Mouse (Mus musculus) CH12.LX (cell line): ENCODE measurements at regions not wholly inside any gene's neighbourhood (a gene's known extent, or its start where the extent isn't known, plus 50 kb on each side); places are given as distances from the start of the nearest gene placed in this dataset.

ENCODE experiments used
- DNase-seq: peaks from one replicate; pipeline ENCODE4 v3.0.0-alpha.2; 2013; ENCODE audit errors: extremely low read depth
- H3K27ac ChIP-seq: 2 replicates; pipeline ENCODE4 v1.5.1; 2012; ENCODE audit warnings: low read depth, mild to moderate bottlenecking, control low read depth, moderate library complexity; ENCODE audit not compliant: insufficient read depth
- H3K27me3 ChIP-seq: replicated peaks from 2 replicates; pipeline ENCODE3; 2012; ENCODE audit warnings: inconsistent platforms
- H3K36me3 ChIP-seq, 2 experiments: replicated peaks in 1 of 2; 2 replicates each; pipeline versions ENCODE3 to v1.6.1; 2012; ENCODE audit warnings: inconsistent platforms in 1 of 2, low read length in 1 of 2, mild to moderate bottlenecking in 1 of 2, mixed read lengths in 1 of 2, moderate library complexity in 1 of 2; ENCODE audit not compliant: control insufficient read depth in 1 of 2, insufficient read depth in 1 of 2
- H3K4me1 ChIP-seq, 2 experiments: 2 replicates each; pipeline ENCODE4 v1.6.1; 2012; ENCODE audit warnings: inconsistent platforms in 1 of 2, moderate library complexity in 1 of 2; ENCODE audit not compliant: insufficient read depth in 2 of 2, control insufficient read depth in 1 of 2
- H3K4me2 ChIP-seq: 2 replicates; pipeline ENCODE4 v1.6.1; 2012; ENCODE audit warnings: low read depth, mild to moderate bottlenecking, control low read depth; ENCODE audit not compliant: poor library complexity, insufficient read depth, severe bottlenecking
- H3K4me3 ChIP-seq, 3 experiments: fragments of 150-350 bp in 1 of 3; sonication (generic) in 1 of 3; replicated peaks in 1 of 3; 2 replicates each; pipeline versions ENCODE3 to v1.5.1; 2011 to 2012; ENCODE audit warnings: low read depth in 2 of 3, low read length in 2 of 3, mild to moderate bottlenecking in 2 of 3, moderate library complexity in 2 of 3, control low read depth in 1 of 3, improper control_type of control experiment in 1 of 3, inconsistent platforms in 1 of 3, mixed read lengths in 1 of 3; ENCODE audit not compliant: poor library complexity in 1 of 3
- H3K79me2 ChIP-seq: replicated peaks from 2 replicates; pipeline ENCODE4 v1.6.1; 2012; ENCODE audit warnings: mild to moderate bottlenecking, moderate library complexity; ENCODE audit not compliant: control insufficient read depth, poor library complexity, insufficient read depth, severe bottlenecking; ENCODE audit errors: extremely low read depth
- H3K9ac ChIP-seq: 2 replicates; pipeline ENCODE4 v1.6.1; 2012; ENCODE audit warnings: low read depth, mild to moderate bottlenecking, control low read depth, moderate library complexity; ENCODE audit not compliant: insufficient read depth
- H3K9me3 ChIP-seq: replicated peaks from 2 replicates; pipeline ENCODE3; 2012; ENCODE audit warnings: low read length, inconsistent platforms, mixed read lengths
- BHLHE40 ChIP-seq: IDR thresholded peaks from 2 replicates; pipeline ENCODE4 v1.6.1; 2011; ENCODE audit warnings: mild to moderate bottlenecking, low read depth, low read length, improper control_type of control experiment
- CHD1 ChIP-seq: IDR thresholded peaks from 2 replicates; pipeline ENCODE4 v1.6.1; 2012; ENCODE audit warnings: low read depth, low read length, improper control_type of control experiment, inconsistent platforms
- CTCF ChIP-seq, 2 experiments: IDR thresholded peaks in 1 of 2; conservative IDR thresholded peaks in 1 of 2; 2 replicates each; pipeline ENCODE4 v1.5.1; 2011 to 2012; ENCODE audit warnings: low read depth in 2 of 2, low read length in 2 of 2, improper control_type of control experiment in 1 of 2, inconsistent platforms in 1 of 2, mild to moderate bottlenecking in 1 of 2, moderate library complexity in 1 of 2
- E2F4 ChIP-seq: IDR thresholded peaks from 2 replicates; pipeline ENCODE4 v1.6.1; 2011; ENCODE audit warnings: low read depth, low read length, improper control_type of control experiment; ENCODE audit not compliant: insufficient replicate concordance
- ELF1 ChIP-seq: IDR thresholded peaks from 2 replicates; pipeline ENCODE4 v1.6.1; 2014; ENCODE audit warnings: low read depth, mild to moderate bottlenecking, inconsistent platforms, low read length, improper control_type of control experiment
- EP300 ChIP-seq: IDR thresholded peaks from 2 replicates; pipeline ENCODE4 v1.6.1; 2011; ENCODE audit warnings: low read length, improper control_type of control experiment
- ETS1 ChIP-seq: conservative IDR thresholded peaks from 2 replicates; pipeline ENCODE4 v1.6.1; 2012; ENCODE audit warnings: low read depth, mild to moderate bottlenecking, inconsistent platforms, low read length, improper control_type of control experiment, moderate library complexity
- HCFC1 ChIP-seq: IDR thresholded peaks from 2 replicates; pipeline ENCODE4 v1.6.1; 2012; ENCODE audit warnings: low read depth, mild to moderate bottlenecking, inconsistent platforms, low read length, improper control_type of control experiment
- IRF4 ChIP-seq: IDR thresholded peaks from 2 replicates; pipeline ENCODE4 v1.6.1; 2014; ENCODE audit warnings: low read depth, mild to moderate bottlenecking, inconsistent platforms, low read length, improper control_type of control experiment
- MAFK ChIP-seq: IDR thresholded peaks from 2 replicates; pipeline ENCODE4 v1.6.1; 2011; ENCODE audit warnings: low read length, improper control_type of control experiment; ENCODE audit not compliant: insufficient replicate concordance
- MAX ChIP-seq: IDR thresholded peaks from 2 replicates; pipeline ENCODE4 v1.6.1; 2011; ENCODE audit warnings: low read length, improper control_type of control experiment
- MAZ ChIP-seq: IDR thresholded peaks from 2 replicates; pipeline ENCODE4 v1.6.1; 2012; ENCODE audit warnings: low read depth, mild to moderate bottlenecking, inconsistent platforms, low read length, improper control_type of control experiment, moderate library complexity
- MEF2A ChIP-seq: IDR thresholded peaks from 2 replicates; pipeline ENCODE4 v1.6.1; 2014; ENCODE audit warnings: low read depth, mild to moderate bottlenecking, inconsistent platforms, low read length, improper control_type of control experiment, borderline replicate concordance
- MXI1 ChIP-seq: IDR thresholded peaks from 2 replicates; pipeline ENCODE4 v1.6.1; 2011; ENCODE audit warnings: mild to moderate bottlenecking, low read depth, low read length, improper control_type of control experiment
- MYC ChIP-seq: IDR thresholded peaks from 2 replicates; pipeline ENCODE4 v1.6.1; 2011; ENCODE audit warnings: low read depth, mild to moderate bottlenecking, improper control_type of control experiment, low read length
- NELFE ChIP-seq: IDR thresholded peaks from 2 replicates; pipeline ENCODE4 v1.6.1; 2011; ENCODE audit warnings: low read depth, low read length, improper control_type of control experiment
- POLR2A ChIP-seq: IDR thresholded peaks from 2 replicates; pipeline ENCODE4 v1.6.1; 2011; ENCODE audit warnings: low read depth, mild to moderate bottlenecking, improper control_type of control experiment, low read length
- RAD21 ChIP-seq: IDR thresholded peaks from 2 replicates; pipeline ENCODE4 v1.6.1; 2011; ENCODE audit warnings: low read depth, mild to moderate bottlenecking, low read length, improper control_type of control experiment, moderate library complexity
- SIN3A ChIP-seq: IDR thresholded peaks from 2 replicates; pipeline ENCODE4 v1.6.1; 2012; ENCODE audit warnings: low read length, improper control_type of control experiment, inconsistent platforms
- SMC3 ChIP-seq: IDR thresholded peaks from 2 replicates; pipeline ENCODE4 v1.6.1; 2011; ENCODE audit warnings: low read depth, low read length, improper control_type of control experiment
- TBP ChIP-seq: conservative IDR thresholded peaks from 2 replicates; pipeline ENCODE4 v1.6.1; 2011; ENCODE audit warnings: low read depth, low read length, improper control_type of control experiment
- TCF12 ChIP-seq: IDR thresholded peaks from 2 replicates; pipeline ENCODE4 v1.6.1; 2014; ENCODE audit warnings: low read depth, mild to moderate bottlenecking, inconsistent platforms, low read length, improper control_type of control experiment
- UBTF ChIP-seq: IDR thresholded peaks from 2 replicates; pipeline ENCODE4 v1.6.1; 2012; ENCODE audit warnings: low read depth, mild to moderate bottlenecking, inconsistent platforms, low read length, improper control_type of control experiment, moderate library complexity
- USF1 ChIP-seq: IDR thresholded peaks from 2 replicates; pipeline ENCODE4 v1.6.1; 2014; ENCODE audit warnings: low read depth, mild to moderate bottlenecking, inconsistent platforms, low read length, improper control_type of control experiment
- USF2 ChIP-seq: conservative IDR thresholded peaks from 2 replicates; pipeline ENCODE4 v1.6.1; 2011; ENCODE audit warnings: low read depth, low read length, improper control_type of control experiment
- ZKSCAN1 ChIP-seq: IDR thresholded peaks from 2 replicates; pipeline ENCODE4 v1.6.1; 2012; ENCODE audit warnings: low read depth, inconsistent platforms, low read length, improper control_type of control experiment, borderline replicate concordance
- ZNF384 ChIP-seq: IDR thresholded peaks from 2 replicates; pipeline ENCODE4 v1.6.1; 2012; ENCODE audit warnings: low read depth, low read length, improper control_type of control experiment, inconsistent platforms
- dilution Hi-C: fragments of 300-500 bp; cut with MboI; formaldehyde crosslinking; loops from 2 replicates; pipeline ENCODE4 v1.14.3; 2020; ENCODE audit warnings: low sequenced_read_pairs; ENCODE audit not compliant: extremely low pct_unique_long_range_greater_than_20kb, extremely low pct_ligation_motif_present
- in situ Hi-C: fragments of 300-500 bp; cut with MboI; formaldehyde crosslinking; loops from 3 replicates; pipeline ENCODE4 v1.14.3; 2019; ENCODE audit warnings: low sequenced_read_pairs, low pct_ligation_motif_present, low pct_unique_long_range_greater_than_20kb, mixed read lengths

GRCm38 (mm10) chr5:119143411-119143810 is 527.1 kb upstream of the Tbx3 start:
- Histone ChIP-seq H3K4me2 (no peak overlapping the region), H3K79me2 (no peaks in the 10 kb centered on the region), H3K4me3 (no peak overlapping the region), H3K27me3 (no peaks in the 10 kb centered on the region), H3K36me3 (no peaks in the 10 kb centered on the region), H3K9me3 (peaks cover 71% of the 10 kb centered on the region), H3K9ac (no peak overlapping the region), H3K4me1 (no peaks in the 10 kb centered on the region), H3K27ac (no peak overlapping the region)
- in situ Hi-C loops: no loop called here
- TF ChIP-seq TCF12 (no peak), IRF4 (no peak), ZNF384 (no peak), ELF1 (no peak), MYC (no peak), POLR2A (no peak), USF2 (no peak), USF1 (no peak), TBP (no peak), ZKSCAN1 (no peak), SIN3A (no peak), E2F4 (no peak)
- dilution Hi-C loops: no loop called here
- no peak for DNase-seq

DNA sequence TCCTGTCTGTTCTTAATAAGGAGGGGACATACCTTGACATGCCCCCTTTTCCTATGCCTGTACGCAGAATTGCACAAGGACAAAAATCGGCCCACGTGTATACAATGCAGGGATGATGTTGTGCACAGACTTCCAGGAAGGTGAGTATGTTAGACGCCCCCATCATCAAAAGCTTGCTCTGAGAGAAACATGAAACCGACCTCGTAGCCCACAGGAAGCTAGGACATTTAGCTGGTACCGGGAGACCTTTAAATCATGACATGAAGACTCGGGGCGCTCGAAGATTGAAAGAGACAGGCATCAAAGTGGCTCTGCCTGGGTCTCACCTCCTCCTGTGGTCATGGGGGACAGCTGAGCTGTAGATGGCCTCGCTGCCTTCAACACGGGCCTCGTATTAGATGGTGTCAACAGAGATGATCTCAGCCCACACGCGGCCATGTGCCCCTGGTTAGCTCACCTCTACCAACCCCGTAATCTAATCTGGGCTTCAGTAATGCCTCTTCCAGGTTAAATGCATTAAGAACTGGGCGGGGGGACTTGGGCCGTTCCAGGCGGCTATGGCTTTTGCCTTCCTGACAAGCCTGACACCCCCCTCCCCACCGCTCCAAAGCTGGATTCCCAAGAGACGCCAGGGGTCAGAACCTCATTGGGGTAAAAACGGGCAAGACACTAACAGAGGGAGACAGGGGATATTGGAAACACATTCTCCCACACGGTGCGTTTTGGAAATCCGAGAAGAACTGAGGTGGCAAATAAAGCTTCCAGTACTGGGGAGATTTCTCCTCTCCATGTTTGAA is 520.9 kb upstream of the Tbx3 start:
- Histone ChIP-seq H3K27ac (no peak overlapping the region), H3K27me3 (no peaks in the 10 kb centered on the region), H3K9ac (no peak overlapping the region), H3K9me3 (peaks cover 73% of the 10 kb centered on the region), H3K4me1 (no peaks in the 10 kb centered on the region), H3K79me2 (no peaks in the 10 kb centered on the region)
- DNase-seq: no peak
- in situ Hi-C loops: no loop called here
- TF ChIP-seq MAZ: no peak
- no peak for TF ChIP-seq MEF2A
- no peak for TF ChIP-seq EP300
- TF ChIP-seq SMC3: no peak
- no peak for TF ChIP-seq CTCF (conservative IDR thresholded peaks at IDR 0.05 in 1 of 2, IDR thresholded peaks at IDR 0.05 in 1 of 2; ENCODE audit: low read depth in 2 of 2, low read length in 2 of 2)
- no peak for TF ChIP-seq E2F4
- no peak for TF ChIP-seq RAD21
- no peak for TF ChIP-seq BHLHE40
- no peak for TF ChIP-seq IRF4
- no peak for TF ChIP-seq NELFE
- no peak for TF ChIP-seq UBTF
- no peak for TF ChIP-seq CHD1
- TF ChIP-seq MAFK: no peak
- no peak for TF ChIP-seq ETS1
- no peak for TF ChIP-seq ELF1
- no peak for TF ChIP-seq HCFC1
- no peak for TF ChIP-seq MXI1
- TF ChIP-seq MAX: no peak
- TF ChIP-seq, all 38 proteins: peak for 0
- dilution Hi-C loops: no loop called here
- Histone ChIP-seq H3K4me2 (no peak overlapping the region), H3K36me3 (no peaks in the 10 kb centered on the region), H3K4me3 (no peak overlapping the region)
